Mouse (Mus musculus) forebrain, embryonic 13.5 days (tissue): Measurements from ENCODE around the gene Unc5c. TPM values are rescaled to one million over a fixed set of nuclear protein-coding genes. Genes with fewer than 3 reads are reported as not detected.
A peak's percentile ranks its signal among the peaks of the same experiment; 100 is the strongest.

Experiments used
- ATAC-seq: fragments of 200-750 bp; cut with Nextera tagmentation; 2 replicates; pipeline ENCODE4 v1.8.0; 2017
- H3K27ac ChIP-seq: fragments of 300-500 bp; sonication (generic); 2 replicates; pipeline ENCODE4 v1.5.1; 2015; ENCODE audit warnings: inconsistent platforms, mild to moderate bottlenecking, moderate library complexity
- H3K27me3 ChIP-seq: fragments of 300-500 bp; sonication (generic); 2 replicates; pipeline ENCODE4 v1.6.1; 2015; ENCODE audit warnings: mild to moderate bottlenecking, inconsistent platforms
- H3K36me3 ChIP-seq: fragments of 300-500 bp; sonication (generic); 2 replicates; pipeline ENCODE4 v1.6.1; 2015; ENCODE audit warnings: mild to moderate bottlenecking, inconsistent platforms; ENCODE audit not compliant: poor library complexity, severe bottlenecking
- H3K4me1 ChIP-seq: fragments of 300-500 bp; sonication (generic); 2 replicates; pipeline ENCODE4 v1.6.1; 2015; ENCODE audit warnings: inconsistent platforms
- H3K4me2 ChIP-seq: fragments of 300-500 bp; sonication (generic); 2 replicates; pipeline ENCODE4 v1.6.1; 2015; ENCODE audit warnings: inconsistent platforms, mild to moderate bottlenecking, moderate library complexity
- H3K4me3 ChIP-seq: fragments of 300-500 bp; sonication (generic); 2 replicates; pipeline ENCODE4 v1.5.1; 2015; ENCODE audit warnings: mild to moderate bottlenecking, inconsistent platforms
- H3K9ac ChIP-seq: fragments of 300-500 bp; sonication (generic); 2 replicates; pipeline ENCODE4 v1.6.1; 2015; ENCODE audit warnings: mild to moderate bottlenecking, inconsistent platforms
- H3K9me3 ChIP-seq: fragments of 300-500 bp; sonication (generic); replicated peaks from 2 replicates; pipeline ENCODE4 v1.6.1; 2016; ENCODE audit warnings: inconsistent platforms
- WGBS: fragments of 180-500 bp; shearing (Covaris S2); methylation state at CpG from one replicate; pipeline ENCODE4 v1.1.7; 2015; 5-methylcytosine and 5-hydroxymethylcytosine counted together
- polyA plus RNA-seq: library from polyadenylated mRNA; unstranded; fragments of >200 nt; fragmentation: Nextera tagmentation; extraction: Ambion mirVana; gene quantifications from 2 replicates; pipeline ENCODE4 v1.2.1, GENCODE M21; 2015

The Unc5c gene
- polyA plus RNA-seq, 1 experiment from 2014 or later = 7.6 TPM

DNA sequence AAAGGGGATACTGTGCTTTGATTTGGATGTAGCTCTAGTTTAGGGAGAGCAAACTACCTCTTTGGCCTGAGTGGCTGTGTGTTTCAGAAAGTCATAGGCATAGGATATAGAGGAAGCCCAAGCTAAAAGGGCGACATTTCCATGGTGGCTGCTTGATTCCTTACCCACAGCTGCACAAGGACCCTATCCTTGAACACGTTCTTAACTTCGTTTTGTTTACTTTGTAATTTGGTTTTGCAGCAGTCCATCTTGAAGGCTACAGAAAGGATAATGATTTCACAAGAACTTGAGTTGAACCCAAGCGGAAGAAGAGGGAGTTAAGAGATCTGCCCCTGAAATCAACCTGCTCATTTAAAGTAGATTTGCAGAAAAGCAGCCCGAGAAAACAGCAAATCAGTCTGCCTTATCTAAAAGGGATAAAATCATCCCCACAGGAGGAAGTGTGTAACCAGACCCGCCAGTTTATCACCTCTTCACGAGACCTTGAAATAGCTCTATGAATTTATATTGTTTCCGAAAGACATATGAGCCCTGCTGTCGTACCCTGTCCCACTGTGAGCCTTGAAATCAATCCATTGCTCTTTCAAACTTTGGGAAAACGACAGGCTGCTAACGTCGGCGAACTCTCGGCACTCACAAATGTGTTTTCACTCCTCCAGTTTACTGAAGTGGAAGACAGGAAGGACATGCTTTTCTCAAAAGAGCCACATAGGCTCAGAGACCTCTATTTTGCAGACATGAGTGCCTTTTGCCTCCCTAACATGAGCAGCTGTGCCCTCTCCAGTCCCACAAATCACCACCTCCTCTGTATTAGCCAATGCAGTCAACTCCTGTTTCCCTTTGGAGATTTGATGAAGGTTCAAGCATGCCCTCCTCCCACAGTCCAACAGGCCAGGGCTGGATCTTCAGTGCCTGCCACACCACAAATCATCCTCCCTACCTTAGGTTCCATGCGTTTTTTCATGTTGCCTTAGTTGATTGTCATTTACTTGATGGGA, 195.3 kb downstream of the Unc5c start:
- no peak overlapping the region for H3K4me2 ChIP-seq
- 0 out of 2 replicates have a peak, but pooled peaks cover 5% of the 10 kb centered on the region for H3K4me1 ChIP-seq
- H3K27ac ChIP-seq = no peak overlapping the region
- no peak overlapping the region for H3K4me3 ChIP-seq
- WGBS = 70% methylated on average over 15 of the region's 15 CpGs
- no peak overlapping the region for H3K9ac ChIP-seq
- no peaks in the 10 kb centered on the region for H3K9me3 ChIP-seq
- no peaks in the 10 kb centered on the region for H3K27me3 ChIP-seq
- H3K36me3 ChIP-seq = no peaks in the 10 kb centered on the region
- ATAC-seq = no peak

- Histone ChIP-seq H3K36me3 (no peaks in the 10 kb centered on the region), H3K27me3 (no peaks in the 10 kb centered on the region), H3K9me3 (no peaks in the 10 kb centered on the region), H3K4me1 (peaks cover 15% of the 10 kb centered on the region; the same call in 1 of the 2 replicates), H3K27ac (no peak overlapping the region), H3K9ac (no peak overlapping the region), H3K4me2 (no peak overlapping the region), H3K4me3 (no peak overlapping the region)
- WGBS = 54% methylated on average over 2 of the region's 2 CpGs
- no peak for ATAC-seq
Measured at GRCm38 (mm10) chr3:141689113-141689512, 224.1 kb downstream of the Unc5c start.

DNA sequence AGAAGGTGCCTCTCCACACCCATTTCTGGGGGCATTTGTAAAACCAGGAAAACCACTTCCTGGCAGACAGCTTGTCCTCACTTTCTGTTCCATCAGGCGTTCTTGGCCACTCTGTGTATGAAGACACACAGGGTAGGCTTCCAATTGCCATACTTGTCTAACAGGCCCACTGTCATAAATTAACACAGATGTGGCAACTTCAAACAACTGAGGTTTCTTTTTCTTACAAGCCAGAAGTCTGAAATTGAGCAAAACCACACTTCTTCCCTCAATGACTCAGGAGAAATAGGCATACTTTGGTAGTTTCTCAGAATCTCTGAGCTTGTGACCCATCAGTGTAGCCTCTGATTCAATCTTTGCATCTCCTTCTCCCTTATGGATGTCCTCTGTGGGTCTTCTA, 225.7 kb downstream of the Unc5c start:
- peaks cover 15% of the 10 kb centered on the region; the same call in 1 of the 2 replicates for H3K4me1 ChIP-seq
- H3K4me2 ChIP-seq = no peak overlapping the region
- no peak for ATAC-seq
- H3K4me3 ChIP-seq = no peak overlapping the region
- no peak overlapping the region for H3K9ac ChIP-seq
- no peaks in the 10 kb centered on the region for H3K36me3 ChIP-seq
- 97% methylated on average over 1 of the region's 1 CpGs for WGBS
- H3K27me3 ChIP-seq = no peaks in the 10 kb centered on the region
- no peak overlapping the region for H3K27ac ChIP-seq
- H3K9me3 ChIP-seq = no peaks in the 10 kb centered on the region

DNA sequence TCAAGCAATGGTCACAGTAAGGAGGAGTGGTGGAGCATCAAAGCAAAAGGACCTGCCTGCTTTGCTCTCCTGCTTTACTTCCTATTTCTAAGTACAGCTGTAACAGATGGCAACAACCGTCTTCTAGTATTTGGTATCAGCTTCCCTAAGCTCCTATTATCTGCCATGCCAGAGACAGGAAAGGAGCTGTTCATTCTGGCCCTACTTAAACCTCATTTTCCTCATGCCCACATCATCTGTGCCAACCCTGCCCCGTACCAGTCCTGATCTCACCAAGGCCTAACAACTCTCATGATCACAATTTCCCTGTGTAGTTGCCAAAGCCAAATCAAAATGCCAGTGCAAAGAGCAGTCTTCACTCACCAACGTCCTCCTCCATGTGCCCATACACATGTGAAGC, 226.4 kb downstream of the Unc5c start:
- ATAC-seq = peak; percentile 84
- H3K4me1 ChIP-seq = peaks cover 15% of the 10 kb centered on the region; the same call in 1 of the 2 replicates
- H3K36me3 ChIP-seq = no peaks in the 10 kb centered on the region
- H3K27me3 ChIP-seq = no peaks in the 10 kb centered on the region
- H3K9me3 ChIP-seq = no peaks in the 10 kb centered on the region
- 60% methylated on average over 3 of the region's 3 CpGs for WGBS
- H3K27ac ChIP-seq = no peak overlapping the region
- no peak overlapping the region for H3K4me2 ChIP-seq
- H3K4me3 ChIP-seq = no peak overlapping the region
- no peak overlapping the region for H3K9ac ChIP-seq

- Histone ChIP-seq H3K4me2 (no peak overlapping the region), H3K36me3 (no peaks in the 10 kb centered on the region), H3K27me3 (no peaks in the 10 kb centered on the region), H3K27ac (no peak overlapping the region), H3K9me3 (no peaks in the 10 kb centered on the region), H3K9ac (no peak overlapping the region), H3K4me1 (peaks cover 15% of the 10 kb centered on the region; the same call in 1 of the 2 replicates), H3K4me3 (no peak overlapping the region)
- ATAC-seq = peak; percentile 83
- WGBS = 35% methylated on average over 3 of the region's 3 CpGs
Measured at GRCm38 (mm10) chr3:141691846-141692245, 226.8 kb downstream of the Unc5c start.

- Histone ChIP-seq H3K27ac (no peak overlapping the region), H3K9me3 (no peaks in the 10 kb centered on the region), H3K4me2 (no peak overlapping the region), H3K36me3 (no peaks in the 10 kb centered on the region), H3K4me3 (no peak overlapping the region), H3K9ac (no peak overlapping the region), H3K27me3 (no peaks in the 10 kb centered on the region), H3K4me1 (no peaks in the 10 kb centered on the region)
- no peak for ATAC-seq
Measured at GRCm38 (mm10) chr3:141699177-141699576, 234.2 kb downstream of the Unc5c start.

DNA sequence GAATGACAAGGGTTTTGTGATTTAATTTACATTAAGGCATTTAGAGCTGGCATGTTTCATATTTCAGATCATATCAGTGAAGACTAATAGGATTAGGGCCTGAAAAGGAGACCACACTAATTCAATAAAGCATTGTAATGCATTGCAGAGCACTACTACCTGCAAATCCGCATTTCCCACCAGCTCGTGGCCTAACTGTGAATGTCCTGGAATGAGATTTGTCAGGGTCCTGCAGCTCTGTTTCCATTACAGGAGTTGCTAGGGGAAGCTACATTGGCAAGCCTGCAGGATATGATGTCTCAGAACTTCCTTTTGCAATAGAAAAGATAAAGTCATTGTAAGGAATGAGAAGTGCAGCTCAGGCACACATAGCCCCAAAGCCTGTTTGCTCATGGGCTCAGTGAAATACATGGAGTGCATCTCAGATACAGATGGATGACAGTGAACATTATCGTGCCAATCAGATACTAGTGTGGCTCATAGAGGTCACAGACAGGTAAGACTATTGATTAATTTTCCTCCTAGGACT, 236.4 kb downstream of the Unc5c start:
- Histone ChIP-seq H3K9ac (no peak overlapping the region), H3K27me3 (no peaks in the 10 kb centered on the region), H3K27ac (no peak overlapping the region), H3K9me3 (no peaks in the 10 kb centered on the region), H3K4me3 (no peak overlapping the region), H3K4me1 (no peaks in the 10 kb centered on the region), H3K4me2 (no peak overlapping the region), H3K36me3 (no peaks in the 10 kb centered on the region)
- 72% methylated on average over 3 of the region's 3 CpGs for WGBS
- ATAC-seq = no peak

DNA sequence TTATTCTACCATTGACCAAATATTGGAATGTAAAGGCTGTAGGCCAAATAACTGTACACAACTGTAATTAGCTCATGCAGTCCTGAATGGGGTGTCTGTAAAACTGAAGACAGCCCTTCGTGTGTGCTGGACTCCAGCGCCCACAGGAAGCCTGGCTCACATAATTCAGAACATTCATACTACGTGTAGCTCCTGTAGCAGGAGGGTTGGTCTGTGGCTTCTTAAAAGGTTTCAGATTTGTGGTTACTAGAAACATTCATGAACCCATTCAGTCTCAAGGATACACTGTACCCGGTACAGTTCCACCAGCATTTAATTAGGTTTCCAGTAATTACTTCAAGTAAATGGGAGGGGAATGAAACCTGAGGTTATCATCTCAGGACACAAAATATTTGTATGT, 246.6 kb downstream of the Unc5c start:
- Histone ChIP-seq H3K27me3 (no peaks in the 10 kb centered on the region), H3K27ac (no peak overlapping the region), H3K36me3 (no peaks in the 10 kb centered on the region), H3K4me2 (no peak overlapping the region), H3K4me3 (no peak overlapping the region), H3K4me1 (no peaks in the 10 kb centered on the region), H3K9me3 (no peaks in the 10 kb centered on the region), H3K9ac (no peak overlapping the region)
- WGBS = 62% methylated on average over 4 of the region's 4 CpGs
- no peak for ATAC-seq

GRCm38 (mm10) chr3:141716371-141716770, 251.4 kb downstream of the Unc5c start:
- H3K4me2 ChIP-seq = no peak overlapping the region
- H3K4me3 ChIP-seq = no peak overlapping the region
- H3K27me3 ChIP-seq = no peaks in the 10 kb centered on the region
- H3K27ac ChIP-seq = no peak overlapping the region
- ATAC-seq = no peak
- no peaks in the 10 kb centered on the region for H3K9me3 ChIP-seq
- WGBS = 54% methylated on average over 4 of the region's 4 CpGs
- no peaks in the 10 kb centered on the region for H3K36me3 ChIP-seq
- no peaks in the 10 kb centered on the region for H3K4me1 ChIP-seq
- H3K9ac ChIP-seq = no peak overlapping the region

DNA sequence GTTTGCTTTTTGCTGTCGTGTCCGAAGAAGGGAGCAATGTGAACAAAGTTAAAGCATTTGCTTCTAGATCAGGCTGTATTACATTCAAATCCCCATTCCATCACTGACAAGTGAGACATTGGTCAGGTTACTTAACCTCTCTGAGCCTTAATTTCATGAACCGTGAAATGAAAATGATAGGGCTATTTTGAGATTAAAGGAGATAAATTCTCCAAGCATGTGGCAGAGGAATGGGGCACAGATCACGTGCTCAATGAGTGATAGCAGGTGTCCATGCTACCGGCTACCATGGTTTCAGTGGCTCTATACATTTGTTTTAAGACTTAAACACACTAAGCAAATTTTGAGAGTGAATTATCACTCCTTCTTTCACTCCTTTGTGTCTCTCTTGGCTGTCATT, 254.0 kb downstream of the Unc5c start:
- H3K27me3 ChIP-seq = no peaks in the 10 kb centered on the region
- no peak for ATAC-seq
- WGBS = 89% methylated on average over 5 of the region's 5 CpGs
- no peaks in the 10 kb centered on the region for H3K4me1 ChIP-seq
- H3K27ac ChIP-seq = no peak overlapping the region
- no peaks in the 10 kb centered on the region for H3K9me3 ChIP-seq
- no peak overlapping the region for H3K4me2 ChIP-seq
- no peak overlapping the region for H3K9ac ChIP-seq
- H3K4me3 ChIP-seq = no peak overlapping the region
- no peaks in the 10 kb centered on the region for H3K36me3 ChIP-seq

DNA sequence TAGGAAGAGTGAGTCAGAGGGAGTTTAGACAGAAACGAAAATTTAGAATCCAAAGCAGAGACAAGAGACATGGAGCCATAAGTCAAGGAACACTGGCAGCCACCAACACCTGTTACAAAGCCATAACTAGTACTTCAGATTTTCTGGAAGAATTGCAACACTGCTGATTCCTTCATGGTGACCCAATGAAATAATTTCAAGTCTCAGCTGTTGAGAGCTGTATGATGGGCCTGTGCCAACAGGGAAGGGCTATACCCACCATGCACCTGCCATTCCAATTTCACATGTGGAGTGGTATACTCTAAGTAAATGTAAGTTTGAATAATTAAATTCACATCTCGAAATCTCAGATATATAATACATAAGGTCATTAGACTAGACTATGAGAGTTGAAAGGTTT, 259.5 kb downstream of the Unc5c start:
- H3K27me3 ChIP-seq = no peaks in the 10 kb centered on the region
- no peak for ATAC-seq
- WGBS = 79% methylated on average over 2 of the region's 2 CpGs
- no peaks in the 10 kb centered on the region for H3K36me3 ChIP-seq
- H3K4me2 ChIP-seq = no peak overlapping the region
- no peak overlapping the region for H3K9ac ChIP-seq
- H3K4me3 ChIP-seq = no peak overlapping the region
- H3K27ac ChIP-seq = no peak overlapping the region
- no peaks in the 10 kb centered on the region for H3K4me1 ChIP-seq
- H3K9me3 ChIP-seq = no peaks in the 10 kb centered on the region

DNA sequence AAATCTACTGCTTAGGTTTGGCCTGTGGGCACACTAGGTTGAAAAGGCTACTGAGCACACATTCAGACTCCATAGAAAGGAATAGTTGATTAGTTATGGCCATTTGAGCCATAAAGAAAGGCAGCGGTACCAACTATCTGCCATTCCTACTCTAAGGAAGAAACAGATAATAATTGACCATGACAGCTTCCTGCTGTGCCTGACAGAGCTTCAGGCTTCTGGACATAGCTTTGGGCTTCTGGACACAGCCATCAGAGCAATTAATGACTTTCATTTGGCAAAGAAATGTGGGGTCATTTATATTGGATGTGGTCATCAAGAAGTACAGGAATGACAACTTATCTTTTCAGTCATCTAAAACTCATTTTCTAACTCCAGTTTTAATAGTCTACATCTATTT, 260.4 kb downstream of the Unc5c start:
- Histone ChIP-seq H3K4me3 (no peak overlapping the region), H3K4me2 (no peak overlapping the region), H3K36me3 (no peaks in the 10 kb centered on the region), H3K9me3 (no peaks in the 10 kb centered on the region), H3K27me3 (no peaks in the 10 kb centered on the region), H3K4me1 (no peaks in the 10 kb centered on the region), H3K27ac (no peak overlapping the region), H3K9ac (no peak overlapping the region)
- WGBS = 76% methylated on average over 1 of the region's 1 CpGs
- ATAC-seq = no peak
